Mouse (Mus musculus): ENCODE results near the gene Adamts4. TPM values are rescaled to one million over a fixed set of nuclear protein-coding genes. Genes with fewer than 3 reads are reported as not detected.
A peak's percentile ranks its signal among the peaks of the same experiment; 100 is the strongest.

The Adamts4 gene
- polyA plus RNA-seq, 1 experiment from 2014 or later, result 1.7 TPM

DNA sequence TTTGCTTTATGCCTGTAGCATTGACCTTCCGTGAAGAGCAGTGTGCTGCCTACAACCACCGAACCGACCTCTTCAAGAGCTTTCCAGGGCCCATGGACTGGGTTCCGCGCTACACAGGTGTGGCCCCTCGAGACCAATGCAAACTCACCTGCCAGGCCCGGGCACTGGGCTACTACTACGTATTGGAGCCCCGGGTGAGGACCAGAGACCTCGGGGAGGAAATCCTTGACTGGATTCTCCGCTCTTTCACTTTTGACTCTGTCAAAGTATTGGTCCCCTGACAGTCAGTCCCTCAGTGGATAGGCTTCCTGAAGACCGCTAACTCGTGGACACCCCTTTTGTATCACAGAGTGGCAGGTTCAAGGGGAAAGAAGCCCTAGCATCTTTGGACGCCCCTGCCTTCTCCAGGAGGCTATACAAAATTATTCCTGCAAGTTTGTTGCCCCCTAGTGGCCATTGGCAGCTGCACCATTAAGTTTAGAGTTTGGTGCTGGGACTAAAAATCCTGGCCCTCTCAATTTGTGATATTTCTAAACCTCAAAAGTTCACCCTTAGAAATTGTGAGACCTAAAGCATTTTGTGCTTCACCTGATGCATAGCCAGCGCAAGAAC is 6.8 kb downstream of the Adamts4 start:
- no peak overlapping the region for H3K4me3 ChIP-seq (ENCODE audit: low read depth, low read length)
- no peak overlapping the region for H3K9ac ChIP-seq (ENCODE audit: low read depth, low read length)
- no peak for ATAC-seq (replicated peaks; ENCODE audit: insufficient number of reproducible peaks, low FRiP score, low TSS enrichment)
- no peaks in the 10 kb centered on the region for H3K9me3 ChIP-seq (replicated peaks; ENCODE audit: control insufficient read depth, low read length)
- no peaks in the 10 kb centered on the region for H3K36me3 ChIP-seq (ENCODE audit: control insufficient read depth, insufficient read depth, low read length)
- peaks cover 6% of the 10 kb centered on the region; the same call in 1 of the 2 replicates for H3K4me1 ChIP-seq (ENCODE audit: control insufficient read depth, insufficient read depth, low read length)
- no peak overlapping the region for H3K4me2 ChIP-seq
- H3K27me3 ChIP-seq (ENCODE audit: control insufficient read depth, insufficient read depth, low read length), result no peaks in the 10 kb centered on the region
- WGBS (ENCODE audit: insufficient replicate concordance), result 62% methylated on average over 15 of the region's 15 CpGs
- no peak overlapping the region for H3K27ac ChIP-seq (ENCODE audit: low read depth, low read length)

GRCm38 (mm10) chr1:171257781-171258180 is 7.6 kb downstream of the Adamts4 start:
- H3K9me3 ChIP-seq (replicated peaks; ENCODE audit: control insufficient read depth, low read length), result no peaks in the 10 kb centered on the region
- H3K9ac ChIP-seq (ENCODE audit: low read depth, low read length), result no peak overlapping the region
- no peaks in the 10 kb centered on the region for H3K27me3 ChIP-seq (ENCODE audit: control insufficient read depth, insufficient read depth, low read length)
- H3K4me3 ChIP-seq (ENCODE audit: low read depth, low read length), result no peak overlapping the region
- H3K4me2 ChIP-seq, result no peak overlapping the region
- H3K4me1 ChIP-seq (ENCODE audit: control insufficient read depth, insufficient read depth, low read length), result peaks cover 3% of the 10 kb centered on the region; the same call in 1 of the 2 replicates
- H3K36me3 ChIP-seq (ENCODE audit: control insufficient read depth, insufficient read depth, low read length), result no peaks in the 10 kb centered on the region
- no peak for ATAC-seq (replicated peaks; ENCODE audit: insufficient number of reproducible peaks, low FRiP score, low TSS enrichment)
- 84% methylated on average over 9 of the region's 9 CpGs for WGBS (ENCODE audit: insufficient replicate concordance)
- no peak overlapping the region for H3K27ac ChIP-seq (ENCODE audit: low read depth, low read length)

DNA sequence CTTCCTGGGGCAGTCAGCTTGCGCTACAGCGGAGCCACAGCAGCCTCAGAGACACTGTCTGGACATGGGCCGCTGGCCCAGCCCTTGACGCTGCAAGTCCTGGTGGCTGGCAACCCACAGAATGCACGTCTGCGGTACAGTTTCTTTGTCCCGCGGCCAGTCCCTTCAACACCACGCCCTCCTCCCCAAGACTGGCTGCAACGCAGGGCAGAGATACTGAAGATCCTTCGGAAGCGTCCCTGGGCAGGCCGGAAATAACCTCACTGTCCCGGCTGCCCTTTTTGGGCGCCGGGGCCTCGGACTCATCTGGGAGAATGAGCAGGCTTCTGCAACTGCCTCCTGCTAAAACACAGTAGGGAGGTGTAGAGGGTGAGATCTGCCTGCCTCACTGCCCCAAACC is 8.7 kb downstream of the Adamts4 start:
- peak overlapping the region; percentile 54 for H3K9ac ChIP-seq (ENCODE audit: low read depth, low read length)

DNA sequence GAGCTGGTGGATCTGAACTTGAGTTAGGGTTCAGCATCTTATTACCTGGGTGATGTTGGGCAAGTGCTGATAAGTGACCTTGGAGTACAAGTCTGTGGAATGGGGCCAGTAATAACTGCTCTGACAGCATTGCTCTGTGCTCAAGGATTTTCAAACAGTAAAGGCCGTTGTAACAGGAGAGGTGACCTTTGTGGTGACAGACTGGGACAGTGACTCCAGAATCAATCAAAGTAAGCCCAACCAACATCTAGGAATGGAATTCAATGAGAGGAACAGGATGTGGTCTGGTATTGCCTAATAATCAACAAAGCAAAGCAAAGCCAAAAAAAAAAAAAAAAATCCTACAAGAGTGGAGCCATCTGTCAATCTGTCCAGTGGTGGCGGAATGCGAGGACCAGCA is 10.1 kb downstream of the Adamts4 start:
- ATAC-seq (replicated peaks; ENCODE audit: insufficient number of reproducible peaks, low FRiP score, low TSS enrichment), result no peak
- H3K27me3 ChIP-seq (ENCODE audit: control insufficient read depth, insufficient read depth, low read length), result no peaks in the 10 kb centered on the region
- H3K4me1 ChIP-seq (ENCODE audit: control insufficient read depth, insufficient read depth, low read length), result peaks cover 6% of the 10 kb centered on the region; the same call in 1 of the 2 replicates
- no peak overlapping the region for H3K9ac ChIP-seq (ENCODE audit: low read depth, low read length)
- H3K4me2 ChIP-seq, result no peak overlapping the region
- H3K36me3 ChIP-seq (ENCODE audit: control insufficient read depth, insufficient read depth, low read length), result no peaks in the 10 kb centered on the region
- no peak overlapping the region for H3K27ac ChIP-seq (ENCODE audit: low read depth, low read length)
- no peak overlapping the region for H3K4me3 ChIP-seq (ENCODE audit: low read depth, low read length)
- 71% methylated on average over 3 of the region's 3 CpGs for WGBS (ENCODE audit: insufficient replicate concordance)
- H3K9me3 ChIP-seq (replicated peaks; ENCODE audit: control insufficient read depth, low read length), result no peaks in the 10 kb centered on the region

More for the DNA sequence above, 8.7 kb downstream of the Adamts4 start:
- Histone ChIP-seq H3K4me1 (ENCODE audit: control insufficient read depth, insufficient read depth, low read length) (peaks cover 6% of the 10 kb centered on the region; the same call in 1 of the 2 replicates), H3K4me2 (peak overlapping the region; percentile 11), H3K27me3 (ENCODE audit: control insufficient read depth, insufficient read depth, low read length) (no peaks in the 10 kb centered on the region), H3K9me3 (replicated peaks; ENCODE audit: control insufficient read depth, low read length) (no peaks in the 10 kb centered on the region), H3K27ac (ENCODE audit: low read depth, low read length) (no peak overlapping the region), H3K4me3 (ENCODE audit: low read depth, low read length) (no peak overlapping the region), H3K36me3 (ENCODE audit: control insufficient read depth, insufficient read depth, low read length) (no peaks in the 10 kb centered on the region)
- ATAC-seq (replicated peaks; ENCODE audit: insufficient number of reproducible peaks, low FRiP score, low TSS enrichment), result no peak
- WGBS (ENCODE audit: insufficient replicate concordance), result 53% methylated on average over 17 of the region's 17 CpGs

GRCm38 (mm10) chr1:171262594-171263130 is 12.4 kb downstream of the Adamts4 start:
- H3K9me3 ChIP-seq (replicated peaks; ENCODE audit: control insufficient read depth, low read length), result no peaks in the 10 kb centered on the region
- H3K4me3 ChIP-seq (ENCODE audit: low read depth, low read length), result peak overlapping the region; percentile 36
- peak overlapping the region; percentile 62 for H3K4me2 ChIP-seq
- peaks cover 6% of the 10 kb centered on the region; the same call in 1 of the 2 replicates for H3K4me1 ChIP-seq (ENCODE audit: control insufficient read depth, insufficient read depth, low read length)
- H3K36me3 ChIP-seq (ENCODE audit: control insufficient read depth, insufficient read depth, low read length), result no peaks in the 10 kb centered on the region
- 4% methylated on average over 8 of the region's 8 CpGs for WGBS (ENCODE audit: insufficient replicate concordance)
- peak overlapping the region; percentile 46 for H3K27ac ChIP-seq (ENCODE audit: low read depth, low read length)
- peak overlapping the region; percentile 68 for H3K9ac ChIP-seq (ENCODE audit: low read depth, low read length)
- no peaks in the 10 kb centered on the region for H3K27me3 ChIP-seq (ENCODE audit: control insufficient read depth, insufficient read depth, low read length)
- peak; percentile 51 for ATAC-seq (replicated peaks; ENCODE audit: insufficient number of reproducible peaks, low FRiP score, low TSS enrichment)

DNA sequence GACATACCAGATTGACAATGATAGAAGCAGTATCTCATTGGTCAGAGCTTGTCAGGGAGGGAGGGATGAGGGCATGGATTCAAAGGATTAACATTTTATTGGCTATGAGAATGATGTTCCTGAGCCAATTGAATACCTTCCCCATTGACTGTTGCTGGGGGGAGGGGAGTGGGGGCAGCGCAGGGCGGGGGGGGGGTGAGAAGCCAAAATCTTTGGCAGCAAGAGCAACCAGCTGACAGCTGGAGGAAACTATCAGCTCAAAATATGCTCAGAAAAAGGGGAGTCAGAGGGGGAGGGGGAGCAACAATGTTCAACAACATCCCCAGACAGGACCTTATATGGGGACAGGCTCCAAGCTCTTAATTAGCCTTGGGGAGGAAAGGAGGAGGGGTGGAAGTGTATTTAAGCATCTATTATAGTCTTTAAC is 13.0 kb downstream of the Adamts4 start:
- Histone ChIP-seq H3K4me1 (ENCODE audit: control insufficient read depth, insufficient read depth, low read length) (peaks cover 6% of the 10 kb centered on the region; the same call in 1 of the 2 replicates), H3K4me2 (peak overlapping the region; percentile 62), H3K27me3 (ENCODE audit: control insufficient read depth, insufficient read depth, low read length) (no peaks in the 10 kb centered on the region), H3K9me3 (replicated peaks; ENCODE audit: control insufficient read depth, low read length) (no peaks in the 10 kb centered on the region), H3K4me3 (ENCODE audit: low read depth, low read length) (peak overlapping the region; percentile 36; the same call in 1 of the 2 replicates), H3K27ac (ENCODE audit: low read depth, low read length) (peak overlapping the region; percentile 46), H3K36me3 (ENCODE audit: control insufficient read depth, insufficient read depth, low read length) (no peaks in the 10 kb centered on the region), H3K9ac (ENCODE audit: low read depth, low read length) (0 out of 2 replicates have a peak overlapping the region, but pooled peaks have one; percentile 24)
- 5% methylated on average over 2 of the region's 2 CpGs for WGBS (ENCODE audit: insufficient replicate concordance)
- ATAC-seq (replicated peaks; ENCODE audit: insufficient number of reproducible peaks, low FRiP score, low TSS enrichment), result peak; percentile 72

DNA sequence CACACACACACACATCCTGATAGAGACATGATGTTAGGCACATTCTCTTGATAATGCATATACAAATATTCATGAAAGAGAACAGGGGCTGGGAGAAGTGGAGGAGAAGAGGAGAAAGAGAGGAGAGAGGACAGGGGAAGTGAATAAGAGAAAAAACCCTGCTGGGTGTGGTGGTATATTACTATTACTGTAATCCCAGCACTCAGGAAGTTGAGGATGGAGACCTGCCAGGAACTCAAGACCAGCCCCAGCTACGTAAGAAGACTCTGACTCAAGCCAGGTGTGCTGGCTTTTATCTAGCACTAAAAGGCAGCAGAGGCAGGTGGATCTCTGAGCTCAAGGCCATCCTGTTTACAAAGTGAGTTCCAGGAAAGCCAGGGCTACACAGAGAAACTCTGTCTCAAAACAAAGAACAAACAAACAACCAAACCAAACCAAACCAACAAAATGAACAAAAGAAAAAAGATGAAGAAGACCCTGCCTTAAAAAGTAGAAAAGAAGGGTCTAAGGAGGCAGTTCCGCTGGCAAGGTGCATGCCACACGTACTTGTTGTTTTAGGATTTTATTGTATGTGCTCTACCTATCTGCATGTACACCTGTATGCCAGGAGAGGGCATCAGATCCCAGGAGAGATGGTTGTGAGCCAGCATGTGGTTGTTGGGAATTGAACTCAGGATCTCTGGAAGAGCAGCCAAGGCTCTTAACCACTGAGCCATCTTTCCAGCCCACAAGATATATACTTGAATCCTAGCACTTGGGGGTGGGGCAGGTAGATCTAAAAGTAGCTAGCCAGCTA is 13.6 kb downstream of the Adamts4 start:
- peak overlapping the region; percentile 62; the same call in 1 of the 2 replicates for H3K4me2 ChIP-seq
- no peak for ATAC-seq (replicated peaks; ENCODE audit: insufficient number of reproducible peaks, low FRiP score, low TSS enrichment)
- no peaks in the 10 kb centered on the region for H3K27me3 ChIP-seq (ENCODE audit: control insufficient read depth, insufficient read depth, low read length)
- peaks cover 6% of the 10 kb centered on the region; the same call in 1 of the 2 replicates for H3K4me1 ChIP-seq (ENCODE audit: control insufficient read depth, insufficient read depth, low read length)
- 0 out of 2 replicates have a peak overlapping the region, but pooled peaks have one; percentile 24 for H3K9ac ChIP-seq (ENCODE audit: low read depth, low read length)
- 80% methylated on average over 3 of the region's 3 CpGs for WGBS (ENCODE audit: insufficient replicate concordance)
- no peak overlapping the region for H3K4me3 ChIP-seq (ENCODE audit: low read depth, low read length)
- H3K27ac ChIP-seq (ENCODE audit: low read depth, low read length), result peak overlapping the region; percentile 46
- H3K36me3 ChIP-seq (ENCODE audit: control insufficient read depth, insufficient read depth, low read length), result no peaks in the 10 kb centered on the region
- no peaks in the 10 kb centered on the region for H3K9me3 ChIP-seq (replicated peaks; ENCODE audit: control insufficient read depth, low read length)

- no peaks in the 10 kb centered on the region for H3K27me3 ChIP-seq (ENCODE audit: control insufficient read depth, insufficient read depth, low read length)
- H3K9ac ChIP-seq (ENCODE audit: low read depth, low read length), result no peak overlapping the region
- ATAC-seq (replicated peaks; ENCODE audit: insufficient number of reproducible peaks, low FRiP score, low TSS enrichment), result no peak
- WGBS (ENCODE audit: insufficient replicate concordance), result 56% methylated on average over 4 of the region's 4 CpGs
- no peak overlapping the region for H3K4me3 ChIP-seq (ENCODE audit: low read depth, low read length)
- no peaks in the 10 kb centered on the region for H3K9me3 ChIP-seq (replicated peaks; ENCODE audit: control insufficient read depth, low read length)
- H3K4me2 ChIP-seq, result no peak overlapping the region
- H3K27ac ChIP-seq (ENCODE audit: low read depth, low read length), result no peak overlapping the region
- H3K36me3 ChIP-seq (ENCODE audit: control insufficient read depth, insufficient read depth, low read length), result no peaks in the 10 kb centered on the region
- H3K4me1 ChIP-seq (ENCODE audit: control insufficient read depth, insufficient read depth, low read length), result peaks cover 12% of the 10 kb centered on the region
Measured at GRCm38 (mm10) chr1:171265971-171266744, 15.9 kb downstream of the Adamts4 start.

All from heart, embryonic 11.5 days (tissue).